Comparison of ENCODE assay signal across 16 mouse cellular contexts in genomic region chr3:59530592-59531310, GRCm38 (mm10).
"Had no signal": no experiment of that assay in that cellular context is flagged by ENCODE, and none has a peak within 500 bp of the region (broad histone marks: within the 10 kb centered on the region; RNA-seq: fewer than 3 reads in every experiment).

No protein-coding gene starts in this region.

- H3K27ac ChIP-seq: midbrain, embryonic 10.5 days; midbrain, embryonic 12.5 days; neural tube, embryonic 12.5 days had no signal

- H3K27me3 ChIP-seq: midbrain, embryonic 12.5 days; neural tube, embryonic 12.5 days had no signal

- H3K9me3 ChIP-seq: midbrain, embryonic 10.5 days; midbrain, embryonic 12.5 days; neural tube, embryonic 12.5 days had no signal

- H3K9ac ChIP-seq: lung, embryonic 14.5 days; midbrain, embryonic 12.5 days; neural tube, embryonic 12.5 days had no signal

- H3K4me1 ChIP-seq: midbrain, embryonic 10.5 days; midbrain, embryonic 12.5 days; neural tube, embryonic 12.5 days had no signal

- DNase-seq: lung, adult 18-20 months; lung, embryonic 14.5 days; lung, postnatal 10 days; lung, postnatal 4 days; midbrain, embryonic 14.5 days; retina, postnatal 1 day; right cerebral cortex, adult 18-20 months; right cerebral cortex, postnatal 25 days; right cerebral cortex, postnatal 4 days; spleen, adult 18-20 months; thymus, adult 18-20 months; thymus, postnatal 14 days; thymus, postnatal 36 days had no signal

- H3K36me3 ChIP-seq: midbrain, embryonic 10.5 days; midbrain, embryonic 12.5 days; neural tube, embryonic 12.5 days had no signal

- H3K4me3 ChIP-seq: midbrain, embryonic 10.5 days; midbrain, embryonic 12.5 days; neural tube, embryonic 12.5 days had no signal

- H3K4me2 ChIP-seq: lung, embryonic 14.5 days; midbrain, embryonic 12.5 days; neural tube, embryonic 12.5 days had no signal
